Mouse (Mus musculus): Measurements from ENCODE around the gene Gp1bb. TPM values are rescaled to one million over a fixed set of nuclear protein-coding genes. Genes with fewer than 3 reads are reported as not detected.

Gene Gp1bb
- polyA plus RNA-seq, 1 experiment from 2014 or later: 6.4 TPM

GRCm38 (mm10) chr16:18625097-18625496 lies 2.9 kb upstream of the Gp1bb start:
- H3K27me3 ChIP-seq (ENCODE audit: control insufficient read depth, insufficient read depth, low read length): peaks cover 82% of the 10 kb centered on the region
- no peak for ATAC-seq (ENCODE audit: low FRiP score)
- H3K9me3 ChIP-seq (ENCODE audit: control insufficient read depth, low read length): no peaks in the 10 kb centered on the region
- DNase-seq (ENCODE audit: low spot score, missing footprints): peak; percentile 91
- 28% methylated on average over 14 of the region's 14 CpGs for WGBS
- peaks cover 33% of the 10 kb centered on the region for H3K4me1 ChIP-seq (ENCODE audit: control insufficient read depth, insufficient read depth, low read length)
- H3K4me3 ChIP-seq (ENCODE audit: low read depth, low read length): no peak overlapping the region
- H3K27ac ChIP-seq (ENCODE audit: low read depth, low read length): no peak overlapping the region
- H3K4me2 ChIP-seq: no peak overlapping the region
- H3K36me3 ChIP-seq (ENCODE audit: control insufficient read depth, insufficient read depth, low read length): peaks cover 9% of the 10 kb centered on the region; the same call in 1 of the 2 replicates
- no peak overlapping the region for H3K9ac ChIP-seq (ENCODE audit: low read length)

GRCm38 (mm10) chr16:18624641-18625040 lies 2.4 kb upstream of the Gp1bb start:
- WGBS: 8% methylated on average over 15 of the region's 15 CpGs
- DNase-seq (ENCODE audit: low spot score, missing footprints): peak; percentile 90
- Histone ChIP-seq H3K9ac (ENCODE audit: low read length) (no peak overlapping the region), H3K27me3 (ENCODE audit: control insufficient read depth, insufficient read depth, low read length) (peaks cover 86% of the 10 kb centered on the region), H3K4me1 (ENCODE audit: control insufficient read depth, insufficient read depth, low read length) (peaks cover 33% of the 10 kb centered on the region), H3K9me3 (ENCODE audit: control insufficient read depth, low read length) (no peaks in the 10 kb centered on the region), H3K36me3 (ENCODE audit: control insufficient read depth, insufficient read depth, low read length) (peaks cover 9% of the 10 kb centered on the region; the same call in 1 of the 2 replicates), H3K4me3 (ENCODE audit: low read depth, low read length) (no peak overlapping the region), H3K4me2 (no peak overlapping the region), H3K27ac (ENCODE audit: low read depth, low read length) (no peak overlapping the region)
- no peak for ATAC-seq (ENCODE audit: low FRiP score)

GRCm38 (mm10) chr16:18623751-18624540 lies 1.7 kb upstream of the Gp1bb start:
- DNase-seq (ENCODE audit: low spot score, missing footprints) (no peak), ATAC-seq (ENCODE audit: low FRiP score) (no peak)
- Histone ChIP-seq H3K36me3 (ENCODE audit: control insufficient read depth, insufficient read depth, low read length) (peaks cover 9% of the 10 kb centered on the region; the same call in 1 of the 2 replicates), H3K4me2 (no peak overlapping the region), H3K4me3 (ENCODE audit: low read depth, low read length) (no peak overlapping the region), H3K9ac (ENCODE audit: low read length) (no peak overlapping the region), H3K27me3 (ENCODE audit: control insufficient read depth, insufficient read depth, low read length) (peaks cover 93% of the 10 kb centered on the region), H3K9me3 (ENCODE audit: control insufficient read depth, low read length) (no peaks in the 10 kb centered on the region), H3K4me1 (ENCODE audit: control insufficient read depth, insufficient read depth, low read length) (peaks cover 31% of the 10 kb centered on the region), H3K27ac (ENCODE audit: low read depth, low read length) (no peak overlapping the region)
- 13% methylated on average over 15 of the region's 15 CpGs for WGBS

GRCm38 (mm10) chr16:18622916-18623750 lies 930 bp upstream of the Gp1bb start:
- peaks cover 9% of the 10 kb centered on the region; the same call in 1 of the 2 replicates for H3K36me3 ChIP-seq (ENCODE audit: control insufficient read depth, insufficient read depth, low read length)
- peaks cover 24% of the 10 kb centered on the region for H3K4me1 ChIP-seq (ENCODE audit: control insufficient read depth, insufficient read depth, low read length)
- 19% methylated on average over 29 of the region's 29 CpGs for WGBS
- no peak overlapping the region for H3K9ac ChIP-seq (ENCODE audit: low read length)
- H3K4me3 ChIP-seq (ENCODE audit: low read depth, low read length): no peak overlapping the region
- ATAC-seq (ENCODE audit: low FRiP score): no peak
- H3K4me2 ChIP-seq: no peak overlapping the region
- H3K27ac ChIP-seq (ENCODE audit: low read depth, low read length): no peak overlapping the region
- H3K27me3 ChIP-seq (ENCODE audit: control insufficient read depth, insufficient read depth, low read length): peaks cover 99% of the 10 kb centered on the region
- no peaks in the 10 kb centered on the region for H3K9me3 ChIP-seq (ENCODE audit: control insufficient read depth, low read length)
- DNase-seq (ENCODE audit: low spot score, missing footprints): peak; percentile 91

GRCm38 (mm10) chr16:18621362-18622001 lies 721 bp downstream of the Gp1bb start:
- no peaks in the 10 kb centered on the region for H3K9me3 ChIP-seq (ENCODE audit: control insufficient read depth, low read length)
- no peak overlapping the region for H3K9ac ChIP-seq (ENCODE audit: low read length)
- H3K4me2 ChIP-seq: peak overlapping the region; percentile 44
- H3K36me3 ChIP-seq (ENCODE audit: control insufficient read depth, insufficient read depth, low read length): peaks cover 9% of the 10 kb centered on the region; the same call in 1 of the 2 replicates
- DNase-seq (ENCODE audit: low spot score, missing footprints): peak; percentile 95
- peak overlapping the region; percentile 28 for H3K4me3 ChIP-seq (ENCODE audit: low read depth, low read length)
- 1% methylated on average over 38 of the region's 38 CpGs for WGBS
- H3K4me1 ChIP-seq (ENCODE audit: control insufficient read depth, insufficient read depth, low read length): peaks cover 20% of the 10 kb centered on the region
- H3K27ac ChIP-seq (ENCODE audit: low read depth, low read length): no peak overlapping the region
- ATAC-seq (ENCODE audit: low FRiP score): no peak
- peaks cover 91% of the 10 kb centered on the region for H3K27me3 ChIP-seq (ENCODE audit: control insufficient read depth, insufficient read depth, low read length)

- peaks cover 13% of the 10 kb centered on the region for H3K4me1 ChIP-seq (ENCODE audit: control insufficient read depth, insufficient read depth, low read length)
- H3K36me3 ChIP-seq (ENCODE audit: control insufficient read depth, insufficient read depth, low read length): peaks cover 9% of the 10 kb centered on the region; the same call in 1 of the 2 replicates
- peak overlapping the region; percentile 28 for H3K4me3 ChIP-seq (ENCODE audit: low read depth, low read length)
- WGBS: 2% methylated on average over 68 of the region's 74 CpGs
- DNase-seq (ENCODE audit: low spot score, missing footprints) (peak; percentile 91), ATAC-seq (ENCODE audit: low FRiP score) (peak; percentile 12; the same call in 1 of the 2 replicates)
- H3K27ac ChIP-seq (ENCODE audit: low read depth, low read length): no peak overlapping the region
- H3K4me2 ChIP-seq: peak overlapping the region; percentile 44
- no peaks in the 10 kb centered on the region for H3K9me3 ChIP-seq (ENCODE audit: control insufficient read depth, low read length)
- H3K9ac ChIP-seq (ENCODE audit: low read length): no peak overlapping the region
- peaks cover 89% of the 10 kb centered on the region for H3K27me3 ChIP-seq (ENCODE audit: control insufficient read depth, insufficient read depth, low read length)
Measured at GRCm38 (mm10) chr16:18620601-18621361, 1.4 kb downstream of the Gp1bb start.

- peak overlapping the region; percentile 44; the same call in 1 of the 2 replicates for H3K4me2 ChIP-seq
- no peak overlapping the region for H3K9ac ChIP-seq (ENCODE audit: low read length)
- peaks cover 9% of the 10 kb centered on the region; the same call in 1 of the 2 replicates for H3K36me3 ChIP-seq (ENCODE audit: control insufficient read depth, insufficient read depth, low read length)
- peak overlapping the region; percentile 28 for H3K4me3 ChIP-seq (ENCODE audit: low read depth, low read length)
- no peak for ATAC-seq (ENCODE audit: low FRiP score)
- no peak for DNase-seq (ENCODE audit: low spot score, missing footprints)
- no peak overlapping the region for H3K27ac ChIP-seq (ENCODE audit: low read depth, low read length)
- peaks cover 11% of the 10 kb centered on the region for H3K4me1 ChIP-seq (ENCODE audit: control insufficient read depth, insufficient read depth, low read length)
- WGBS: 13% methylated on average over 6 of the region's 6 CpGs
- H3K9me3 ChIP-seq (ENCODE audit: control insufficient read depth, low read length): no peaks in the 10 kb centered on the region
- peaks cover 85% of the 10 kb centered on the region for H3K27me3 ChIP-seq (ENCODE audit: control insufficient read depth, insufficient read depth, low read length)
Measured at GRCm38 (mm10) chr16:18620201-18620600, 2.0 kb downstream of the Gp1bb start.

- H3K27ac ChIP-seq (ENCODE audit: low read depth, low read length): no peak overlapping the region
- H3K36me3 ChIP-seq (ENCODE audit: control insufficient read depth, insufficient read depth, low read length): peaks cover 5% of the 10 kb centered on the region; the same call in 1 of the 2 replicates
- no peaks in the 10 kb centered on the region for H3K9me3 ChIP-seq (ENCODE audit: control insufficient read depth, low read length)
- WGBS: 37% methylated on average over 4 of the region's 4 CpGs
- no peak overlapping the region for H3K4me2 ChIP-seq
- ATAC-seq (ENCODE audit: low FRiP score) (no peak), DNase-seq (ENCODE audit: low spot score, missing footprints) (no peak)
- H3K4me3 ChIP-seq (ENCODE audit: low read depth, low read length): no peak overlapping the region
- peaks cover 11% of the 10 kb centered on the region for H3K4me1 ChIP-seq (ENCODE audit: control insufficient read depth, insufficient read depth, low read length)
- peaks cover 75% of the 10 kb centered on the region for H3K27me3 ChIP-seq (ENCODE audit: control insufficient read depth, insufficient read depth, low read length)
- no peak overlapping the region for H3K9ac ChIP-seq (ENCODE audit: low read length)
Measured at GRCm38 (mm10) chr16:18619110-18619509, 3.1 kb downstream of the Gp1bb start.

All from midbrain, embryonic 11.5 days (tissue).